ENCODE assay signal across 8 mouse cellular contexts in the genomic region with DNA sequence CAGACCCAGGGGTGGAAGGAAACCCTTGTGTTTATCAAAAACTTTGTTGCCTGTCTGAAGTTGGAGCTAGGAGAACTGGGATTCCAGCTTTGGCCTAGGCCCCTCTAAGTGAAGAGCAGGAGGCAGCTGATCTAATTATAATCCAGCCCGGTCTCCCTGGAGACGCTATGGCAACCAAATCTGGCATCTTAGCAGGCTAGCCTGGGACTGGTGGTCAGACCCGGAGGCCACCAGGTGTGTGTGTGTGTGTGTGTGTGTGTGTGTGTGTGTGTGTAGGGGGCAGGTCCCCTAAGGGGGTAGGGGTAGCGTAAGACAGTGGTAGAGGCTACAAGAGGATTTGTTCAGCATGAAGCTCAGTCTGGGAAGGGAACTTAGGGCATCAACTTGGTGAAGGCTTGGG. TPM values are rescaled to one million over a fixed set of nuclear protein-coding genes. Genes with fewer than 3 reads are reported as not detected.
DNase-seq lines count a peak whose midpoint lies in the region; ATAC-seq lines count a peak whose summit lies in the region.

No protein-coding gene starts in this region.

- 6% methylated on average over 4 of the region's 4 CpGs for WGBS in forebrain, embryonic 16.5 days

- no peaks in the 10 kb centered on the region for H3K36me3 ChIP-seq in forebrain, embryonic 16.5 days (ENCODE audit: control insufficient read depth, insufficient read depth)

- H3K4me3 ChIP-seq in forebrain, embryonic 16.5 days (replicated peaks; ENCODE audit: low read length), result peak overlapping the region; percentile 21

- peak overlapping the region; percentile 71 for H3K27ac ChIP-seq in forebrain, embryonic 16.5 days (ENCODE audit: low read length)

- intact Hi-C loops in left cerebral cortex, postnatal 14 days (cut with DNase I), result loop anchor here (5.0 kb wide), 1 partner anchor 38 kb away; no protein-coding TSS in a partner anchor

- H3K4me2 ChIP-seq in forebrain, embryonic 16.5 days (ENCODE audit: low read length), result peak overlapping the region; percentile 80

- ATAC-seq in frontal cortex, adult (ENCODE audit: low TSS enrichment), result 0 out of 2 replicates have a peak, but pooled peaks have one; percentile 15
- peak; percentile 54 for ATAC-seq in forebrain, embryonic 16.5 days
- ATAC-seq in cerebellum, adult (ENCODE audit: insufficient number of reproducible peaks, low FRiP score, low TSS enrichment), result no peak

- H3K9ac ChIP-seq in forebrain, embryonic 16.5 days (replicated peaks; ENCODE audit: low read depth, low read length), result 0 out of 2 replicates have a peak overlapping the region, but pooled peaks have one; percentile 37

- no peak for DNase-seq in frontal cortex, postnatal 14 days (ENCODE audit: low spot score in 2 of 2)
- DNase-seq in R1 (ENCODE audit: low read depth, low spot score), result peak; percentile 74
- peak; percentile 71 to 84 for DNase-seq in left cerebral cortex, postnatal 14 days (ENCODE audit: low spot score in 2 of 2)
- DNase-seq in neural tube, embryonic 10.5 days (ENCODE audit: extremely low spot score, low spot score), result peak; percentile 60
- no peak for DNase-seq in thymus, adult 18-20 months

- H3K9me3 ChIP-seq in forebrain, embryonic 16.5 days (ENCODE audit: control insufficient read depth, low read length), result no peaks in the 10 kb centered on the region

- no peaks in the 10 kb centered on the region for H3K27me3 ChIP-seq in forebrain, embryonic 16.5 days (replicated peaks; ENCODE audit: control insufficient read depth, insufficient read depth, low read length)

- H3K4me1 ChIP-seq in forebrain, embryonic 16.5 days (replicated peaks; ENCODE audit: control insufficient read depth, insufficient read depth, low read length), result peaks cover 42% of the 10 kb centered on the region

RNA-seq across cellular contexts. Expression of a gene that starts 10.5 kb away (rescaled TPM):
- 61.4 and 68.7 TPM in 2 replicates for polyA plus RNA-seq in forebrain, embryonic 16.5 days (2015; fragmentation: Nextera tagmentation; extraction: Ambion mirVana)
- 10 to 100 TPM; 38.3 to 40.2 TPM for total RNA-seq in left cerebral cortex, postnatal 14 days (2021)

RNA-seq across cellular contexts. Expression of a gene that starts 11.5 kb away (rescaled TPM):
- 42.6 and 55.6 TPM in 2 replicates for polyA plus RNA-seq in forebrain, embryonic 16.5 days (2015; fragmentation: Nextera tagmentation; extraction: Ambion mirVana)
- 10 to 100 TPM; 36.1 to 38.4 TPM for total RNA-seq in left cerebral cortex, postnatal 14 days (2021)

RNA-seq across cellular contexts. Expression of a gene that starts 13.6 kb away (rescaled TPM):
- polyA plus RNA-seq in forebrain, embryonic 16.5 days (2015; fragmentation: Nextera tagmentation; extraction: Ambion mirVana), result not detected in 2 replicates
- total RNA-seq in left cerebral cortex, postnatal 14 days (2021), result not detected

RNA-seq across cellular contexts. Expression of a gene that starts 21.6 kb away (rescaled TPM):
- polyA plus RNA-seq in forebrain, embryonic 16.5 days (2015; fragmentation: Nextera tagmentation; extraction: Ambion mirVana), result 0.96 and 0.99 TPM in 2 replicates
- under 1 TPM; 0.11 to 0.21 TPM for total RNA-seq in left cerebral cortex, postnatal 14 days (2021)

RNA-seq across cellular contexts. Expression of a gene that starts 29.7 kb away (rescaled TPM):
- polyA plus RNA-seq in forebrain, embryonic 16.5 days (2015; fragmentation: Nextera tagmentation; extraction: Ambion mirVana), result 17.6 and 23.4 TPM in 2 replicates
- total RNA-seq in left cerebral cortex, postnatal 14 days (2021), result 10 to 100 TPM; 36.0 to 38.3 TPM

Comparison
In these comparisons a context has a peak if more than half of its experiments do, and no peak if none do; other contexts are left out.
1. DNase-seq: peak in R1 (single experiment), left cerebral cortex, postnatal 14 days (2 of 2) and neural tube, embryonic 10.5 days (single experiment); none in frontal cortex, postnatal 14 days (0 of 2) and thymus, adult 18-20 months (0 of 2).